Mouse (Mus musculus) CH12F3 (cell line): ENCODE results near the gene Tro.

ENCODE experiments used
- in situ Hi-C: fragments of 300-500 bp; cut with MboI; formaldehyde crosslinking; loops from 2 replicates; pipeline ENCODE4 v1.14.3; 2020; ENCODE audit warnings: low sequenced_read_pairs

The Tro gene

DNA sequence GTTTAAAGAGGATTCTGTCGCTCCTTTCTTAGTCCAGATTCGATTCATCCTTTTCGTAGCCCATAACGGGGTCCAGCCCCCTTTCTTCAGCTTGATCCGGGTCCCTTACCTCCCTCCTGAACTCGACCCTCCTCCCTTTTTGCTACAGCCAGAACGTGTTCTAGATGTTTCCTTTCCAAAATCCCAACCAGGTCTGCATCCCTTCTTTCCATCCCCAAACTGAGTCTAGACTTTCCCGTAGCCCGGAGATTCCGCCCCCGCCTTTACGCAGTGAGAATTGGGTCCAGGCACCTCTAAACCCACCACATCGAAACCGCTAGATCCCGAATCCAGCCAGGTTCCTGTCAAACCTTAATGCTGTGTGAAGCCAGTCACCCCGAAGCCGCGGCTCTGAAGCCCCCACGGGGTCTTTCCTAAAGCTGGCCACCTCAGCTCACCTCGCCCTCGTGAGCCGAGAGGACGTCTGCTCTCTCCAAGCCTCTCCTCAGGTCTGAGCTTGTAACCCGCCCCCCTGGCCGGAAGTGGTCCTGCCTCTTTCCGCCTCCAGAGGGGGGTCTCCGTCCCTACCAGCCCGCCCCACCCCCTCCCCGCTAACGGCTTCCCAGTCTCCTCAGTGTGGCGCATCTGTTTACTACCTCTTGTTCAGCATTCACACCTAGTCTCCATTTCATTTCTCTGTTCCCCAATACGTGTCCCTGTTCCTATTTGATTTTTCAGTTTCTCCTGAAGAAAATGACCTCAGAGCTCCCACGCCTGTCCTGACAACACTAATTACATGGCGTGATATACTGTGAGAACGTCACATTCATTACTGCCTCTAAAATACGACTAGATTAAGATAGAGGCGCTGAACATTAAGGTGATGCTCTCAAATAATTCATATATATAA lies at the start of gene Tro:
Tro (minus strand) TSS at position 676 of the 889 bp plus-strand sequence.
- in situ Hi-C loops, result loop anchor here (25.0 kb wide), 1 partner anchor 145 kb away; no protein-coding TSS in a partner anchor

GRCm38 (mm10) chrX:150677505-150677904 lies 20.1 kb upstream of the Tro start:
- in situ Hi-C loops, result no loop called here

GRCm38 (mm10) chrX:150662809-150663208 lies 5.4 kb upstream of the Tro start:
- in situ Hi-C loops, result loop anchor here (25.0 kb wide), 1 partner anchor 151 kb away; no protein-coding TSS in a partner anchor

GRCm38 (mm10) chrX:150657797-150658118 lies 375 bp upstream of the Tro start:
- in situ Hi-C loops, result loop anchor here (25.0 kb wide), 1 partner anchor 145 kb away; no protein-coding TSS in a partner anchor

- in situ Hi-C loops, result loop anchor here (25.0 kb wide), 1 partner anchor 144 kb away; no protein-coding TSS in a partner anchor
Observed at GRCm38 (mm10) chrX:150656122-150656907, 1.1 kb downstream of the Tro start.

- in situ Hi-C loops, result no loop called here
Observed at GRCm38 (mm10) chrX:150636421-150636820, 21.0 kb downstream of the Tro start.

DNA sequence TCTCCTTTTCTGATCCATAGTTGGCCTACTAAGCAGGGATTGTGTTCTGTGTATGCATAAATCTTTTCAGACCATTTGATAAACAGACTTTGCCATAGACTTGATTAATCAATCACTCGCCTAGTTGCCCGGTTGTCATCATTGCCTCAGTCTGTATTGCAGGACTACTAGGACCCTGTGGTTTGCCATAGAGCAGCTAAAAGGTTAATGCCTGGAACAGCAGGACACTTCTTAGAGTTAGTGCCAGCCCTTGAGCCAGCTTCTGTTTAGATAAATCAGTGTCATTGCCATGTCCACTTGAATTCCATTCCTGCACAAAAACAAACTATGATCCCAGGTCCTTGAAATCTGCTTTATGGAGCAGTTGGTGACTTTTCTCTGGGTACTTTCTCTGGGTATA lies 58.5 kb downstream of the Tro start:
- in situ Hi-C loops, result no loop called here
